Mouse (Mus musculus): ENCODE results near the gene Zar1l.

The Zar1l gene

GRCm38 (mm10) chr5:150518064-150518463 is at the start of gene Zar1l:
Gene Zar1l (minus strand): TSS chr5:150518164.
- peaks cover 32% of the 10 kb centered on the region for H3K4me1 ChIP-seq (replicated peaks; ENCODE audit: low read depth, low read length)
- peaks cover 14% of the 10 kb centered on the region for H3K27me3 ChIP-seq (ENCODE audit: insufficient read depth, low read length)
- TF ChIP-seq CTCF (conservative IDR thresholded peaks at IDR 0.05; ENCODE audit: low read length), result no peak
- peaks cover 5% of the 10 kb centered on the region for H3K9me3 ChIP-seq (ENCODE audit: low read length)
- H3K36me3 ChIP-seq (ENCODE audit: insufficient read depth, low read length), result no peaks in the 10 kb centered on the region
- peak within 1 kb of the TSS; percentile 66 for H3K4me3 ChIP-seq (replicated peaks; ENCODE audit: low read length)

GRCm38 (mm10) chr5:150566971-150567370 is 49.0 kb upstream of the Zar1l start:
- Histone ChIP-seq H3K4me3 (replicated peaks; ENCODE audit: low read length) (no peak overlapping the region), H3K9me3 (ENCODE audit: low read length) (no peaks in the 10 kb centered on the region), H3K4me1 (replicated peaks; ENCODE audit: low read depth, low read length) (peaks cover 18% of the 10 kb centered on the region), H3K27me3 (ENCODE audit: insufficient read depth, low read length) (no peaks in the 10 kb centered on the region), H3K36me3 (ENCODE audit: insufficient read depth, low read length) (peaks cover 94% of the 10 kb centered on the region)
- TF ChIP-seq NANOG (IDR thresholded peaks at IDR 0.05; ENCODE audit: borderline replicate concordance, low read length) (no peak), CTCF (conservative IDR thresholded peaks at IDR 0.05; ENCODE audit: low read length) (no peak), POU5F1 (IDR thresholded peaks at IDR 0.05; ENCODE audit: borderline replicate concordance, low read length) (no peak)

GRCm38 (mm10) chr5:150566226-150566625 is 48.3 kb upstream of the Zar1l start:
- Histone ChIP-seq H3K27me3 (ENCODE audit: insufficient read depth, low read length) (no peaks in the 10 kb centered on the region), H3K4me3 (replicated peaks; ENCODE audit: low read length) (no peak overlapping the region), H3K36me3 (ENCODE audit: insufficient read depth, low read length) (peaks cover 96% of the 10 kb centered on the region), H3K9me3 (ENCODE audit: low read length) (no peaks in the 10 kb centered on the region), H3K4me1 (replicated peaks; ENCODE audit: low read depth, low read length) (peaks cover 18% of the 10 kb centered on the region)
- TF ChIP-seq POU5F1 (IDR thresholded peaks at IDR 0.05; ENCODE audit: borderline replicate concordance, low read length) (no peak), CTCF (conservative IDR thresholded peaks at IDR 0.05; ENCODE audit: low read length) (no peak), NANOG (IDR thresholded peaks at IDR 0.05; ENCODE audit: borderline replicate concordance, low read length) (no peak)

GRCm38 (mm10) chr5:150564426-150564825 is 46.5 kb upstream of the Zar1l start:
- H3K9me3 ChIP-seq (ENCODE audit: low read length), result no peaks in the 10 kb centered on the region
- TF ChIP-seq POU5F1 (IDR thresholded peaks at IDR 0.05; ENCODE audit: borderline replicate concordance, low read length) (no peak), NANOG (IDR thresholded peaks at IDR 0.05; ENCODE audit: borderline replicate concordance, low read length) (no peak), CTCF (conservative IDR thresholded peaks at IDR 0.05; ENCODE audit: low read length) (no peak)
- H3K36me3 ChIP-seq (ENCODE audit: insufficient read depth, low read length), result peaks cover 96% of the 10 kb centered on the region
- no peaks in the 10 kb centered on the region for H3K27me3 ChIP-seq (ENCODE audit: insufficient read depth, low read length)
- H3K4me3 ChIP-seq (replicated peaks; ENCODE audit: low read length), result no peak overlapping the region
- peaks cover 18% of the 10 kb centered on the region for H3K4me1 ChIP-seq (replicated peaks; ENCODE audit: low read depth, low read length)

- H3K9me3 ChIP-seq (ENCODE audit: low read length), result no peaks in the 10 kb centered on the region
- TF ChIP-seq POU5F1 (IDR thresholded peaks at IDR 0.05; ENCODE audit: borderline replicate concordance, low read length), result no peak
Observed at GRCm38 (mm10) chr5:150561783-150562182, 43.8 kb upstream of the Zar1l start.

GRCm38 (mm10) chr5:150561376-150561775 is 43.4 kb upstream of the Zar1l start:
- no peak for TF ChIP-seq NANOG (IDR thresholded peaks at IDR 0.05; ENCODE audit: borderline replicate concordance, low read length)
- no peak for TF ChIP-seq CTCF (conservative IDR thresholded peaks at IDR 0.05; ENCODE audit: low read length)
- no peak for TF ChIP-seq POU5F1 (IDR thresholded peaks at IDR 0.05; ENCODE audit: borderline replicate concordance, low read length)
- Histone ChIP-seq H3K36me3 (ENCODE audit: insufficient read depth, low read length) (peaks cover 95% of the 10 kb centered on the region), H3K4me3 (replicated peaks; ENCODE audit: low read length) (no peak overlapping the region), H3K27me3 (ENCODE audit: insufficient read depth, low read length) (no peaks in the 10 kb centered on the region), H3K9me3 (ENCODE audit: low read length) (no peaks in the 10 kb centered on the region), H3K4me1 (replicated peaks; ENCODE audit: low read depth, low read length) (peaks cover 13% of the 10 kb centered on the region)

More at GRCm38 (mm10) chr5:150561783-150562182, 43.8 kb upstream of the Zar1l start:
- no peak overlapping the region for H3K4me3 ChIP-seq (replicated peaks; ENCODE audit: low read length)
- peaks cover 97% of the 10 kb centered on the region for H3K36me3 ChIP-seq (ENCODE audit: insufficient read depth, low read length)
- H3K4me1 ChIP-seq (replicated peaks; ENCODE audit: low read depth, low read length), result peaks cover 13% of the 10 kb centered on the region
- H3K27me3 ChIP-seq (ENCODE audit: insufficient read depth, low read length), result no peaks in the 10 kb centered on the region

- Histone ChIP-seq H3K36me3 (ENCODE audit: insufficient read depth, low read length) (peaks cover 95% of the 10 kb centered on the region), H3K4me1 (replicated peaks; ENCODE audit: low read depth, low read length) (peaks cover 13% of the 10 kb centered on the region), H3K4me3 (replicated peaks; ENCODE audit: low read length) (no peak overlapping the region), H3K27me3 (ENCODE audit: insufficient read depth, low read length) (no peaks in the 10 kb centered on the region), H3K9me3 (ENCODE audit: low read length) (no peaks in the 10 kb centered on the region)
- no peak for TF ChIP-seq CTCF (conservative IDR thresholded peaks at IDR 0.05; ENCODE audit: low read length)
- TF ChIP-seq NANOG (IDR thresholded peaks at IDR 0.05; ENCODE audit: borderline replicate concordance, low read length), result no peak
- no peak for TF ChIP-seq POU5F1 (IDR thresholded peaks at IDR 0.05; ENCODE audit: borderline replicate concordance, low read length)
Observed at GRCm38 (mm10) chr5:150560851-150561250, 42.9 kb upstream of the Zar1l start.

GRCm38 (mm10) chr5:150559519-150560103 is 41.6 kb upstream of the Zar1l start:
- Histone ChIP-seq H3K27me3 (ENCODE audit: insufficient read depth, low read length) (no peaks in the 10 kb centered on the region), H3K4me1 (replicated peaks; ENCODE audit: low read depth, low read length) (peaks cover 13% of the 10 kb centered on the region), H3K9me3 (ENCODE audit: low read length) (no peaks in the 10 kb centered on the region), H3K36me3 (ENCODE audit: insufficient read depth, low read length) (peaks cover 96% of the 10 kb centered on the region), H3K4me3 (replicated peaks; ENCODE audit: low read length) (no peak overlapping the region)
- TF ChIP-seq CTCF (conservative IDR thresholded peaks at IDR 0.05; ENCODE audit: low read length) (no peak), NANOG (IDR thresholded peaks at IDR 0.05; ENCODE audit: borderline replicate concordance, low read length) (no peak), POU5F1 (IDR thresholded peaks at IDR 0.05; ENCODE audit: borderline replicate concordance, low read length) (no peak)

- Histone ChIP-seq H3K4me1 (replicated peaks; ENCODE audit: low read depth, low read length) (no peaks in the 10 kb centered on the region), H3K9me3 (ENCODE audit: low read length) (no peaks in the 10 kb centered on the region), H3K4me3 (replicated peaks; ENCODE audit: low read length) (no peak overlapping the region), H3K27me3 (ENCODE audit: insufficient read depth, low read length) (no peaks in the 10 kb centered on the region), H3K36me3 (ENCODE audit: insufficient read depth, low read length) (peaks cover 93% of the 10 kb centered on the region)
- TF ChIP-seq NANOG (IDR thresholded peaks at IDR 0.05; ENCODE audit: borderline replicate concordance, low read length) (no peak), POU5F1 (IDR thresholded peaks at IDR 0.05; ENCODE audit: borderline replicate concordance, low read length) (no peak), CTCF (conservative IDR thresholded peaks at IDR 0.05; ENCODE audit: low read length) (no peak)
Observed at GRCm38 (mm10) chr5:150551637-150552036, 33.7 kb upstream of the Zar1l start.

Data from E14TG2a.4 (cell line).